Mouse (Mus musculus): ENCODE measurements at regions not wholly inside any gene's neighbourhood (a gene's known extent, or its start where the extent isn't known, plus 50 kb on each side); places are given as distances from the start of the nearest gene placed in this dataset.

DNA sequence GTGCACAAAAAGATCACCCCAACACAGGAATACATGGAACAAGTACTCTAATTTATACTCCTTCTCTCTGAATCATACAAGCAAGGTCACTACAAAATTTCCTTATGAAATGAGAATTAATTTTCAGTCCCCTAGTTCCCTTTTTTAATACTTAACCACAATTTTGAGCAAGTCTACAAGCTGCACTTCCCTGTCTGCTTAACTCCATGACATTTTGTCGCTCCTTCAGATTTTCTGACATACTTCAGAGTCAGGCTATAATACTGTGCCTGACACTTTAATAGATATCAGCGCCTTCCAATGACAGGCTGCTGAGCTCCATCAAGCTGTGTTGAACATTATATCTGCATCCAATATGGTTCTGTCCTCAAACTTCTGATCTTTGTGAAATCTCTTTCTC lies 505.0 kb upstream of the Zfp386 start:
- TF ChIP-seq POLR2A (IDR thresholded peaks at IDR 0.05; ENCODE audit: low read depth, low read length), result no peak
- no peak for TF ChIP-seq CTCF (IDR thresholded peaks at IDR 0.05; ENCODE audit: extremely low read depth, insufficient read length, insufficient replicate concordance, low read depth, low read length)
